Mouse (Mus musculus) hindbrain, embryonic 14.5 days (tissue): Measurements from ENCODE around the gene Fam122a. TPM values are rescaled to one million over a fixed set of nuclear protein-coding genes. Genes with fewer than 3 reads are reported as not detected.

ENCODE experiments used
- ATAC-seq: fragments of 200-750 bp; cut with Nextera tagmentation; 2 replicates; pipeline ENCODE4 v1.8.0; 2017; ENCODE audit warnings: moderate number of reproducible peaks, mild to moderate bottlenecking, moderate TSS enrichment, moderate library complexity; ENCODE audit not compliant: low FRiP score
- DNase-seq: peaks from one replicate; pipeline ENCODE4 v3.0.0-alpha.2; 2015; ENCODE audit warnings: low spot score
- H3K27ac ChIP-seq: fragments of 300-500 bp; sonication (generic); 2 replicates; pipeline ENCODE4 v1.5.1; 2014; ENCODE audit warnings: mild to moderate bottlenecking, moderate library complexity
- H3K27me3 ChIP-seq: fragments of 300-500 bp; sonication (generic); 2 replicates; pipeline ENCODE4 v1.6.1; 2014; ENCODE audit warnings: mild to moderate bottlenecking, low read length, mixed read lengths; ENCODE audit not compliant: control insufficient read depth, insufficient read depth
- H3K36me3 ChIP-seq: fragments of 300-500 bp; sonication (generic); replicated peaks from 2 replicates; pipeline ENCODE4 v1.6.1; 2014; ENCODE audit not compliant: control insufficient read depth, insufficient read depth
- H3K4me1 ChIP-seq: fragments of 300-500 bp; sonication (generic); replicated peaks from 2 replicates; pipeline ENCODE4 v1.6.1; 2014; ENCODE audit warnings: antibody characterized with exemption, low read length, mixed read lengths; ENCODE audit not compliant: control insufficient read depth, insufficient read depth
- H3K4me2 ChIP-seq: fragments of 300-500 bp; sonication (generic); replicated peaks from 2 replicates; pipeline ENCODE4 v1.6.1; 2014; ENCODE audit warnings: mild to moderate bottlenecking, moderate library complexity
- H3K4me3 ChIP-seq: fragments of 300-500 bp; sonication (generic); replicated peaks from 2 replicates; pipeline ENCODE4 v1.5.1; 2014; ENCODE audit warnings: mild to moderate bottlenecking, low read length
- H3K9ac ChIP-seq: fragments of 300-500 bp; sonication (generic); 2 replicates; pipeline ENCODE4 v1.6.1; 2014
- H3K9me3 ChIP-seq: fragments of 300-500 bp; sonication (generic); 2 replicates; pipeline ENCODE4 v1.6.1; 2016; ENCODE audit warnings: low read length; ENCODE audit not compliant: control insufficient read depth
- WGBS: fragments of 180-500 bp; shearing (Covaris S2); extraction: QIAGEN DNeasy Blood & Tissue Kit; methylation state at CpG from one replicate; pipeline ENCODE4 v1.1.7; 2014; 5-methylcytosine and 5-hydroxymethylcytosine counted together
- polyA plus RNA-seq: library from polyadenylated mRNA; unstranded; fragments of >200 nt; fragmentation: Nextera tagmentation; extraction: Ambion mirVana; gene quantifications from 2 replicates; pipeline ENCODE4 v1.2.1, GENCODE M21; 2014

The Fam122a gene
- polyA plus RNA-seq, 1 experiment from 2014 or later: 61.1 TPM

- H3K27me3 ChIP-seq: no peaks in the 10 kb centered on the region
- H3K9me3 ChIP-seq: no peaks in the 10 kb centered on the region
- no peak overlapping the region for H3K9ac ChIP-seq
- H3K4me2 ChIP-seq: no peak overlapping the region
- H3K36me3 ChIP-seq: no peaks in the 10 kb centered on the region
- WGBS: 92% methylated on average over 5 of the region's 5 CpGs
- H3K4me3 ChIP-seq: no peak overlapping the region
- no peak overlapping the region for H3K27ac ChIP-seq
- ATAC-seq (no peak), DNase-seq (no peak)
- H3K4me1 ChIP-seq: peaks cover 21% of the 10 kb centered on the region
Observed at GRCm38 (mm10) chr19:24472512-24472911, 4.6 kb downstream of the Fam122a start.

GRCm38 (mm10) chr19:24471538-24471937, 5.6 kb downstream of the Fam122a start:
- Histone ChIP-seq H3K9me3 (no peaks in the 10 kb centered on the region), H3K36me3 (no peaks in the 10 kb centered on the region), H3K4me1 (peaks cover 21% of the 10 kb centered on the region), H3K4me2 (no peak overlapping the region), H3K27me3 (no peaks in the 10 kb centered on the region), H3K4me3 (no peak overlapping the region), H3K27ac (no peak overlapping the region), H3K9ac (no peak overlapping the region)
- 89% methylated on average over 6 of the region's 6 CpGs for WGBS
- ATAC-seq (no peak), DNase-seq (no peak)

- Histone ChIP-seq H3K4me3 (no peak overlapping the region), H3K27me3 (no peaks in the 10 kb centered on the region), H3K9ac (no peak overlapping the region), H3K4me1 (0 out of 2 replicates have a peak, but pooled peaks cover under 1% of the 10 kb centered on the region), H3K4me2 (no peak overlapping the region), H3K9me3 (no peaks in the 10 kb centered on the region), H3K27ac (no peak overlapping the region), H3K36me3 (no peaks in the 10 kb centered on the region)
- ATAC-seq: no peak
- 60% methylated on average over 4 of the region's 4 CpGs for WGBS
- no peak for DNase-seq
Observed at GRCm38 (mm10) chr19:24469216-24469615, 7.9 kb downstream of the Fam122a start.

GRCm38 (mm10) chr19:24468616-24469015, 8.5 kb downstream of the Fam122a start:
- Histone ChIP-seq H3K9me3 (0 out of 2 replicates have a peak, but pooled peaks cover 3% of the 10 kb centered on the region), H3K36me3 (no peaks in the 10 kb centered on the region), H3K4me2 (no peak overlapping the region), H3K9ac (no peak overlapping the region), H3K27ac (no peak overlapping the region), H3K4me1 (no peaks in the 10 kb centered on the region), H3K27me3 (no peaks in the 10 kb centered on the region), H3K4me3 (no peak overlapping the region)
- 80% methylated on average over 3 of the region's 3 CpGs for WGBS
- no peak for ATAC-seq
- DNase-seq: no peak

GRCm38 (mm10) chr19:24463011-24463410, 14.1 kb downstream of the Fam122a start:
- Histone ChIP-seq H3K36me3 (no peaks in the 10 kb centered on the region), H3K9ac (no peak overlapping the region), H3K27ac (no peak overlapping the region), H3K4me2 (no peak overlapping the region), H3K4me1 (no peaks in the 10 kb centered on the region), H3K27me3 (no peaks in the 10 kb centered on the region), H3K4me3 (no peak overlapping the region), H3K9me3 (0 out of 2 replicates have a peak, but pooled peaks cover 3% of the 10 kb centered on the region)
- WGBS: 100% methylated on average over 2 of the region's 3 CpGs
- ATAC-seq: no peak
- DNase-seq: no peak

GRCm38 (mm10) chr19:24456591-24457231, 20.4 kb downstream of the Fam122a start:
- H3K4me1 ChIP-seq: peaks cover 15% of the 10 kb centered on the region
- H3K36me3 ChIP-seq: no peaks in the 10 kb centered on the region
- WGBS: 90% methylated on average over 6 of the region's 6 CpGs
- no peak overlapping the region for H3K4me2 ChIP-seq
- DNase-seq: no peak
- no peak for ATAC-seq
- H3K9me3 ChIP-seq: no peaks in the 10 kb centered on the region
- H3K9ac ChIP-seq: no peak overlapping the region
- no peaks in the 10 kb centered on the region for H3K27me3 ChIP-seq
- no peak overlapping the region for H3K4me3 ChIP-seq
- no peak overlapping the region for H3K27ac ChIP-seq

- H3K4me3 ChIP-seq: no peak overlapping the region
- H3K4me2 ChIP-seq: no peak overlapping the region
- ATAC-seq: no peak
- WGBS: 81% methylated on average over 6 of the region's 6 CpGs
- DNase-seq: no peak
- no peak overlapping the region for H3K9ac ChIP-seq
- H3K27ac ChIP-seq: no peak overlapping the region
- no peaks in the 10 kb centered on the region for H3K27me3 ChIP-seq
- H3K9me3 ChIP-seq: no peaks in the 10 kb centered on the region
- H3K4me1 ChIP-seq: peaks cover 15% of the 10 kb centered on the region
- H3K36me3 ChIP-seq: no peaks in the 10 kb centered on the region
Observed at GRCm38 (mm10) chr19:24455249-24455960, 21.8 kb downstream of the Fam122a start.

GRCm38 (mm10) chr19:24454451-24454850, 22.7 kb downstream of the Fam122a start:
- no peaks in the 10 kb centered on the region for H3K9me3 ChIP-seq
- ATAC-seq (no peak), DNase-seq (no peak)
- H3K36me3 ChIP-seq: no peaks in the 10 kb centered on the region
- H3K27me3 ChIP-seq: no peaks in the 10 kb centered on the region
- 80% methylated on average over 2 of the region's 2 CpGs for WGBS
- peaks cover 15% of the 10 kb centered on the region for H3K4me1 ChIP-seq
- H3K4me3 ChIP-seq: no peak overlapping the region
- H3K4me2 ChIP-seq: no peak overlapping the region
- no peak overlapping the region for H3K27ac ChIP-seq
- H3K9ac ChIP-seq: no peak overlapping the region

- ATAC-seq: no peak
- H3K4me3 ChIP-seq: 0 out of 2 replicates have a peak overlapping the region, but pooled peaks have one; percentile 6
- H3K9me3 ChIP-seq: no peaks in the 10 kb centered on the region
- H3K9ac ChIP-seq: peak overlapping the region; percentile 41; the same call in 1 of the 2 replicates
- H3K36me3 ChIP-seq: no peaks in the 10 kb centered on the region
- peak; percentile 61 for DNase-seq
- 17% methylated on average over 13 of the region's 13 CpGs for WGBS
- H3K4me2 ChIP-seq: peak overlapping the region; percentile 44
- H3K4me1 ChIP-seq: peaks cover 15% of the 10 kb centered on the region
- peak overlapping the region; percentile 29; the same call in 1 of the 2 replicates for H3K27ac ChIP-seq
- no peaks in the 10 kb centered on the region for H3K27me3 ChIP-seq
Observed at GRCm38 (mm10) chr19:24453379-24453778, 23.8 kb downstream of the Fam122a start.
